Mouse (Mus musculus) adrenal gland, adult 18-20 months (tissue): ENCODE results near the gene Sall4. TPM values are rescaled to one million over a fixed set of nuclear protein-coding genes. Genes with fewer than 3 reads are reported as not detected.
A peak's percentile ranks its signal among the peaks of the same experiment; 100 is the strongest.

ENCODE experiments used
- DNase-seq, 2 experiments: peaks; one replicate each; pipeline ENCODE4 v3.0.0; 2021 to 2022; ENCODE audit warnings: low spot score in 2 of 2
- long read RNA-seq, 2 experiments: library from polyadenylated mRNA; stranded (forward); transcript quantifications; one replicate each; pipeline ENCODE4 v2.0.0; 2021
- total RNA-seq, 2 experiments: library from RNA; stranded (reverse); gene quantifications; 1 replicate in 1 of 2; 2 replicates in 1 of 2; pipeline ENCODE4 v1.2.3; 2021

Sall4 gene
- total RNA-seq = not detected
- long read RNA-seq, experiment 1 = 0 reads
- long read RNA-seq, experiment 2 = 0 reads

GRCm38 (mm10) chr2:168767582-168767981 lies at the start of gene Sall4:
Gene Sall4 (minus strand): TSS chr2:168767943.
- no peak for DNase-seq

DNA sequence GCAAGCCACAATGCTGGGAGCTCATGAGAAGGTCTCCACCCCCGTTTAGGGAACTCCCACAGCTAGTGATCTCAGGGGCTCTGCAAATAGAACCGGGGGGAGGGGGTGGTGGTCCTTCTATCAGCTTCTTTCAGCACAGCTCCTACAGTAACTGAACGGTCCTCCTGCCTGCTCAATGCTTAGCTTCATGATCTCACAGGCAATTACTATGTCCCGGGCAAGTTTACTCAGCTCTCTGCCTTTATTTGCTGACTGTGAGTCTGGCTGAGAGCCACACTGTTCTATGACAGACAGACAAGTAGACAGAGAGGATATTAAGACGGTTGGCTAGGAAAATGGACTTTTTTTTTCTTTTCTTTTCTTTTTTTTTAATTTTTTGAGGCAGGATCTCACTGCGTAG lies 45.5 kb upstream of the Sall4 start:
- no peak for DNase-seq

- no peak for DNase-seq
Observed at GRCm38 (mm10) chr2:168809895-168810294, 42.2 kb upstream of the Sall4 start.

GRCm38 (mm10) chr2:168807681-168808080 lies 39.9 kb upstream of the Sall4 start:
- DNase-seq = no peak

- no peak for DNase-seq
Observed at GRCm38 (mm10) chr2:168803849-168804248, 36.1 kb upstream of the Sall4 start.

DNA sequence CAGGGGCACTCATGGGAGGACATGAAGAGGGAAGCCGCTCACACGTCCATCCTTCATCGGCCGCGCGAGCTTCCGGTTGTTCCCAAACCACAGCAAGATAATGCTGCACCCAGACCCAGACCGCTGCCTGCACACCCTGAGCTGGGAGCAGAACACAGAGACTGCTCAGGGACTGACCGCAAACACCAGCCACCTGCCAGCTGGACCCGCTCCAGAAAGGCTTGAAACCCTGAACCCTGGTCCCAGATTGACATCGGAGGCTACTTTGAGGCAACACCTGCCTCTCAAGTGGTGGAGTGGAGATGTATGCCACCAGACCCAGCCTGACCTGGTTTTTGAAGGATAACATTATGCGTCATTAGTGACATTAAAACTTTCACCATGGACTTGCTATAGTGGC lies 31.6 kb upstream of the Sall4 start:
- no peak for DNase-seq

- DNase-seq = no peak
Observed at GRCm38 (mm10) chr2:168798921-168799320, 31.2 kb upstream of the Sall4 start.

GRCm38 (mm10) chr2:168791115-168791802 lies 23.5 kb upstream of the Sall4 start:
- DNase-seq = no peak

- DNase-seq = no peak
Observed at GRCm38 (mm10) chr2:168786174-168786573, 18.4 kb upstream of the Sall4 start.

GRCm38 (mm10) chr2:168780596-168780995 lies 12.9 kb upstream of the Sall4 start:
- no peak for DNase-seq

- DNase-seq = no peak
Observed at GRCm38 (mm10) chr2:168780024-168780423, 12.3 kb upstream of the Sall4 start.

- no peak for DNase-seq
Observed at GRCm38 (mm10) chr2:168777481-168777880, 9.7 kb upstream of the Sall4 start.

DNA sequence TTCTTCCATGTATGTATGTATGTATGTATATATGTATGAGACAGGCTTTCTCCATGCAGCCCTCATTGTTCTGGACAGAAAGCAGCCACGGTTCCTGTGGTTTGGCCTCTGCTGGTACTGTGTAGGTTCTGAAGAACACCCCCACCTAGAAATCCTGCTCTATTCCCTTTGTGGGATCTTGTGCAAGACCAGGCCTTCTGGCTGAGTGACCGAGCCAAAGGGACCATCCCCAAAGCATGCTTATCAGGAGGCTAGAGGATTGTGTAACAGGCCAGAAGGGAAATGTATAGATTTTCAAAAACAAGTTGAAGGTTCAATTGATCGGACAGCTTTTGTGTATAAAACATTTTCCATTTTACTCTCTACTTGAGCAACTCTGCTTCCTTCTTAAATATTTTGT lies 8.5 kb upstream of the Sall4 start:
- no peak for DNase-seq

DNA sequence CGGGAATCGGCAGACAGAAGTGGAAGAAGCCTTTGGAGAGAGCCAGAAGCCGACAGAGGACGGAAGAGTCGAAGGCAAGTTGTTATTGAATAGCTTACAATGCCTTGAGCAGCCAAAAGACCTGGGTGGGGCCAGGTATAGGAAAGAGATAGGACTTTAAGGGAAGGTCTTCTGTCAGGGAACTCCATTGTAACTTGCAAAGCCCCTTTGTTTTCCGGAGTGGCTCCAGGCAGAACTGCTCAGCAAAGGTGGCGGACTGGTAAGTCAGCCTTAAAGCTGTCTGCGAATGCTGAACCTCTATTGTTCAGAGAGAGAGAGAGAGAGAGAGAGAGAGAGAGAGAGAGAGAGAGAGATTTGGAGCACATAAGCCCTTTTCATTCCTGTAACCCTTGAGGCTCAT lies 1.5 kb upstream of the Sall4 start:
- no peak for DNase-seq

- no peak for DNase-seq
Observed at GRCm38 (mm10) chr2:168766538-168767361, 993 bp downstream of the Sall4 start.

- DNase-seq = no peak
Observed at GRCm38 (mm10) chr2:168765696-168766537, 1.8 kb downstream of the Sall4 start.

DNA sequence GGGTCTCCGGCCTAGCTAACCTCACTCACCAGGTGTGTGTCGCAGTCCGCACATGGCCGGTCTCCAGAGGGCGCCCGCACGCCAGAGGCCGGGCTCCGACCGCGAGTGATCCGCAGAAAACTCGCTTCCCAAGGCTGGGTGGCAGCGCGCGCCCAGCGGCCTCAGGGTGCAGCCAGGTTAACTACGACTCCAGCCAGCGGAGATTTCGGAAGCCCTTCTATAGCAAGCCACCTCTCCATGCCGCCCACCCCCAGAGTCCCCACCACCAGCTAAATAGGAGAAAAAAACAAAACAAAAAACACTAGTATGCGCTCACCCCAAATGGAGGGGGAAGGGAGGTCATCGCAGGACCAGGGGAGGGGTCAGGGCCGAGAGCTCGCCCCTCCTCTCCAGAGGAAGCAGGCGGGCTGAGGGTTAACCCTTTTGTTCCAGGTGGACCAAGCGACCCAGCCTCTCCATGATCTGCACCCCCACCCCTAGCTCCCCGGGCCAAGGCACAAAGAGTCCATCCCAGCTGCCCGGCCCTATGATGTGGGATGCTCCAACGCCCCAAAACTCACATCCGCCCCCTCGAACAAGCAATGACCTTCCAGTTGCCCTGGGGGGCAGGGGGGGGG lies 2.6 kb downstream of the Sall4 start:
- peak; percentile 35 to 42 for DNase-seq

GRCm38 (mm10) chr2:168764460-168764867 lies 3.3 kb downstream of the Sall4 start:
- DNase-seq = no peak

GRCm38 (mm10) chr2:168763785-168764184 lies 4.0 kb downstream of the Sall4 start:
- no peak for DNase-seq

DNA sequence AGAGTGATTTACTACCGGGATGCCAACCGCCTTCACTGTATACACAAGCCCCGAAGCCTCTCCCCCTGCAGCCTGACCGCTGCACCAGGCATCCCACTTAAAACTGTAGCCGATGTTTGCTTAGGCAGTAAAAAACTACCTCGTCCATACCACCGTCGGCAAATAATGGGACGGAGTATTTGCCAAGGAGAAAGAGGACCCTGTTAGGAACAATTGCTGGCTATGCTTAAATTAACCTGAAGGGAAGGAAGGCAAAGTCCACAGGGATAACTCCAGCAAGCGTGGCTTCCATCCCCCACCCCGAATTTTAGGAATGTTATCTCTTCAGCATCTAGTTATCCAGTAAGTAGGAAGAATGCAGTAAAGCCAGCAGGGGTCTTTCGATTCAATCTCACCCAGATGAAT lies 5.3 kb downstream of the Sall4 start:
- DNase-seq = no peak

GRCm38 (mm10) chr2:168761954-168762353 lies 5.8 kb downstream of the Sall4 start:
- no peak for DNase-seq
